Mouse (Mus musculus): Measurements from ENCODE around the gene Ifnab. TPM values are rescaled to one million over a fixed set of nuclear protein-coding genes. Genes with fewer than 3 reads are reported as not detected.

Ifnab gene
- polyA plus RNA-seq, 1 experiment from 2014 or later = not detected

GRCm38 (mm10) chr4:88644359-88644758, 46.8 kb downstream of the Ifnab start, which contains the start of gene Ifna13:
Gene Ifna13, minus strand, starts transcription at chr4:88644459.
- Histone ChIP-seq H3K36me3 (no peaks in the 10 kb centered on the region), H3K27ac (no peak within 1 kb of the TSS), H3K9ac (no peak within 1 kb of the TSS), H3K4me2 (replicated peaks) (no peak within 1 kb of the TSS), H3K27me3 (replicated peaks) (no peaks in the 10 kb centered on the region), H3K4me3 (no peak within 1 kb of the TSS), H3K4me1 (no peaks in the 10 kb centered on the region), H3K9me3 (no peaks in the 10 kb centered on the region)
- WGBS = 64% methylated on average over 2 of the region's 2 CpGs
- ATAC-seq (ENCODE audit: low FRiP score, low read depth) = no peak

GRCm38 (mm10) chr4:88642526-88642925, 48.6 kb downstream of the Ifnab start:
- no peaks in the 10 kb centered on the region for H3K4me1 ChIP-seq
- H3K9ac ChIP-seq = no peak overlapping the region
- ATAC-seq (ENCODE audit: low FRiP score, low read depth) = no peak
- H3K27me3 ChIP-seq (replicated peaks) = no peaks in the 10 kb centered on the region
- H3K4me3 ChIP-seq = no peak overlapping the region
- H3K36me3 ChIP-seq = no peaks in the 10 kb centered on the region
- H3K9me3 ChIP-seq = no peaks in the 10 kb centered on the region
- H3K4me2 ChIP-seq (replicated peaks) = no peak overlapping the region
- 45% methylated on average over 2 of the region's 2 CpGs for WGBS
- H3K27ac ChIP-seq = no peak overlapping the region

DNA sequence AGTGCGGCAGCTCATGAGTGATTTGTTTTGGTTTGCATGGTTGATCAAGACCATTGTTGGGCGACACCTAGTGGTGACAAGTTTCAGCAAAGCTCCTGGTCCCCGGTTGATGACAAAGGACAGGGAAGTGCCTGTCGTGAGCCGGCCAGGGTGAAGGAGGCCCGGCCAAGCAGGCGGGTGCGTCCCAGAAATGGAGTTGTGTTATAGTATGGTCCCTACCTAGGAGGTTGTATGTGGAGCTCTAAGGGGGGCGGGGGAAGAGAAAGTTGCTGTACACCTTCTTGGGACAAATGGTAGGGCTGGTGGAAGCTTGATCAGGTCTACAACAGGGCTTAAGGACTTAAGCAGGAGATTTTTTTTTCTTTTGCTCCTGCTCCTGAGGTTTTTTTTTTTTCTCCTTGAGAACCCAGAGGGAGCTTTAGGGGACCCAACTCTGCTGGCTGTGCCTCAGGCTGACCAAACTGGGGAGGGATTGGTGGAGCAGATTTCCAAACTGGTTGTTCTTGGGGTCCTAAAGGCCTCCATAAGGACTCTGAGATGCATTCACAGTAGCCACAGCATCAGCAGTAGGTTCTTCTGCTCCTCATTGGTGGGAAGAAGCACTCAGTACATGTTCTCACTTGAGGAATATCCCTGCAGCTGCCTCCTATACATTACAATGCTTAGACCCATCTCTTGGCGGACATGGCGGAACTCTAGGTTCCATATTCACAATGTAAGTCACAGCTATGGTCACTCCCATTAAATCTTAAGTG, 49.9 kb downstream of the Ifnab start:
- Histone ChIP-seq H3K27me3 (replicated peaks) (no peaks in the 10 kb centered on the region), H3K9me3 (no peaks in the 10 kb centered on the region), H3K9ac (no peak overlapping the region), H3K4me3 (no peak overlapping the region), H3K27ac (no peak overlapping the region), H3K4me2 (replicated peaks) (peak overlapping the region; percentile 40), H3K4me1 (no peaks in the 10 kb centered on the region), H3K36me3 (no peaks in the 10 kb centered on the region)
- peak; percentile 92 for ATAC-seq (ENCODE audit: low FRiP score, low read depth)
- WGBS = 14% methylated on average over 11 of the region's 11 CpGs

DNA sequence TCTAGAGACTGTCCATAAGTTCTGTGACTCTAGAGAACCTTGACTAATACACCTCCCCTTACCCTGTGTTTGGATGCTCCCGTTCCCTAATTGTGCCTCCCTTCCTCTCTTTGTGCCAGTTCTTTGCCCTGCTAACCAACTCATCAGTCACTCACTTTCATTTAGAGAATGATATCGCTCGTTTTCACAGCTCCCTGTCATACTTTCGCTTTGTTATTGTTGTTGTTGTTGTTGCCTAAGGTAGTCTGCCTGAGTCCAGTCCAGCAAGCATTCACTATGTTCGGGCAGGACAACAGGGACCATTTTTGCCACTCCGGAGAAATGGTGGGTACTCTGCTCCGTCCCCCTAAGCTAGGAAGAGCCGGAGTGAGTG, 50.5 kb downstream of the Ifnab start:
- Histone ChIP-seq H3K36me3 (no peaks in the 10 kb centered on the region), H3K4me1 (no peaks in the 10 kb centered on the region), H3K27ac (no peak overlapping the region), H3K4me2 (replicated peaks) (peak overlapping the region; percentile 40), H3K9ac (no peak overlapping the region), H3K4me3 (no peak overlapping the region), H3K27me3 (replicated peaks) (no peaks in the 10 kb centered on the region), H3K9me3 (no peaks in the 10 kb centered on the region)
- no peak for ATAC-seq (ENCODE audit: low FRiP score, low read depth)
- 64% methylated on average over 8 of the region's 8 CpGs for WGBS

Other genes with a start within 250 kb of the Ifnab start
- gene Ifnb1, start 168.6 kb downstream of the Ifnab start, polyA plus RNA-seq (2016; fragmentation: Nextera tagmentation; extraction: Ambion mirVana) = not detected in 2 replicates
- not detected in 2 replicates for gene Ifna15, start 133.1 kb downstream of the Ifnab start, polyA plus RNA-seq (2016; fragmentation: Nextera tagmentation; extraction: Ambion mirVana)
- not detected in 2 replicates for gene Ifna14, start 119.6 kb downstream of the Ifnab start, polyA plus RNA-seq (2016; fragmentation: Nextera tagmentation; extraction: Ambion mirVana)
- gene Ifna9, start 99.0 kb downstream of the Ifnab start, polyA plus RNA-seq (2016; fragmentation: Nextera tagmentation; extraction: Ambion mirVana) = not detected in 2 replicates
- gene Ifna12, start 88.0 kb downstream of the Ifnab start, polyA plus RNA-seq (2016; fragmentation: Nextera tagmentation; extraction: Ambion mirVana) = not detected in 2 replicates
- not detected in 2 replicates for gene C87499, start 56.9 kb downstream of the Ifnab start, polyA plus RNA-seq (2016; fragmentation: Nextera tagmentation; extraction: Ambion mirVana)
- not detected in 2 replicates for gene Ifna13, start 46.9 kb downstream of the Ifnab start, polyA plus RNA-seq (2016; fragmentation: Nextera tagmentation; extraction: Ambion mirVana)
- gene Ifna16, start 14.4 kb downstream of the Ifnab start, polyA plus RNA-seq (2016; fragmentation: Nextera tagmentation; extraction: Ambion mirVana) = not detected in 2 replicates
- gene Ifna2, start 7.4 kb downstream of the Ifnab start, polyA plus RNA-seq (2016; fragmentation: Nextera tagmentation; extraction: Ambion mirVana) = not detected in 2 replicates
- gene Gm26566, start 30.4 kb upstream of the Ifnab start, polyA plus RNA-seq (2016; fragmentation: Nextera tagmentation; extraction: Ambion mirVana) = 1.6 and 2.0 TPM in 2 replicates
- gene Klhl9, start 31.1 kb upstream of the Ifnab start, polyA plus RNA-seq (2016; fragmentation: Nextera tagmentation; extraction: Ambion mirVana) = 127 and 132 TPM in 2 replicates
- gene Gm13271, start 63.5 kb upstream of the Ifnab start, polyA plus RNA-seq (2016; fragmentation: Nextera tagmentation; extraction: Ambion mirVana) = not detected in 2 replicates
- 0.32 and 0.46 TPM in 2 replicates for gene Gm13283, start 68.8 kb upstream of the Ifnab start, polyA plus RNA-seq (2016; fragmentation: Nextera tagmentation; extraction: Ambion mirVana)
- 0.22 TPM in 1 of 2 replicates, not detected in the other for gene Gm13290, start 82.5 kb upstream of the Ifnab start, polyA plus RNA-seq (2016; fragmentation: Nextera tagmentation; extraction: Ambion mirVana)
- gene Gm13289, start 85.6 kb upstream of the Ifnab start, polyA plus RNA-seq (2016; fragmentation: Nextera tagmentation; extraction: Ambion mirVana) = not detected in 2 replicates
- gene Gm13272, start 88.5 kb upstream of the Ifnab start, polyA plus RNA-seq (2016; fragmentation: Nextera tagmentation; extraction: Ambion mirVana) = not detected in 2 replicates
- not detected in 2 replicates for gene Ifnz, start 90.8 kb upstream of the Ifnab start, polyA plus RNA-seq (2016; fragmentation: Nextera tagmentation; extraction: Ambion mirVana)
- gene Gm13276, start 94.3 kb upstream of the Ifnab start, polyA plus RNA-seq (2016; fragmentation: Nextera tagmentation; extraction: Ambion mirVana) = not detected in 2 replicates
- not detected in 2 replicates for gene Gm13277, start 97.3 kb upstream of the Ifnab start, polyA plus RNA-seq (2016; fragmentation: Nextera tagmentation; extraction: Ambion mirVana)
- gene Gm13278, start 100.2 kb upstream of the Ifnab start, polyA plus RNA-seq (2016; fragmentation: Nextera tagmentation; extraction: Ambion mirVana) = not detected in 2 replicates
- not detected in 2 replicates for gene Gm13275, start 103.1 kb upstream of the Ifnab start, polyA plus RNA-seq (2016; fragmentation: Nextera tagmentation; extraction: Ambion mirVana)
- gene Gm13279, start 106.0 kb upstream of the Ifnab start, polyA plus RNA-seq (2016; fragmentation: Nextera tagmentation; extraction: Ambion mirVana) = not detected in 2 replicates
- gene Gm13285, start 108.3 kb upstream of the Ifnab start, polyA plus RNA-seq (2016; fragmentation: Nextera tagmentation; extraction: Ambion mirVana) = 0.58 and 0.77 TPM in 2 replicates
- not detected in 2 replicates for gene Gm13287, start 111.9 kb upstream of the Ifnab start, polyA plus RNA-seq (2016; fragmentation: Nextera tagmentation; extraction: Ambion mirVana)
- not detected in 2 replicates for gene Gm13288, start 114.2 kb upstream of the Ifnab start, polyA plus RNA-seq (2016; fragmentation: Nextera tagmentation; extraction: Ambion mirVana)
- not detected in 2 replicates for gene Ifna7, start 124.9 kb upstream of the Ifnab start, polyA plus RNA-seq (2016; fragmentation: Nextera tagmentation; extraction: Ambion mirVana)
- not detected in 2 replicates for gene Ifna11, start 128.6 kb upstream of the Ifnab start, polyA plus RNA-seq (2016; fragmentation: Nextera tagmentation; extraction: Ambion mirVana)
- gene Ifna6, start 136.1 kb upstream of the Ifnab start, polyA plus RNA-seq (2016; fragmentation: Nextera tagmentation; extraction: Ambion mirVana) = not detected in 2 replicates
- not detected in 2 replicates for gene Ifna5, start 144.2 kb upstream of the Ifnab start, polyA plus RNA-seq (2016; fragmentation: Nextera tagmentation; extraction: Ambion mirVana)
- not detected in 2 replicates for gene Ifna4, start 150.5 kb upstream of the Ifnab start, polyA plus RNA-seq (2016; fragmentation: Nextera tagmentation; extraction: Ambion mirVana)
- not detected in 2 replicates for gene Ifna1, start 158.7 kb upstream of the Ifnab start, polyA plus RNA-seq (2016; fragmentation: Nextera tagmentation; extraction: Ambion mirVana)
- gene Ifne, start 188.8 kb upstream of the Ifnab start, polyA plus RNA-seq (2016; fragmentation: Nextera tagmentation; extraction: Ambion mirVana) = not detected in 2 replicates

All from neural tube, embryonic 12.5 days (tissue).